Mouse (Mus musculus) limb, embryonic 14.5 days (tissue): ENCODE measurements at regions not wholly inside any gene's neighbourhood (a gene's known extent, or its start where the extent isn't known, plus 50 kb on each side); places are given as distances from the start of the nearest gene placed in this dataset.

ENCODE experiments used
- ATAC-seq: fragments of 200-750 bp; cut with Nextera tagmentation; 2 replicates; pipeline ENCODE4 v1.8.0; 2017; ENCODE audit warnings: low read depth, moderate number of reproducible peaks, moderate TSS enrichment; ENCODE audit not compliant: low FRiP score
- DNase-seq: peaks from one replicate; pipeline ENCODE4 v3.0.0-alpha.2; 2015; ENCODE audit warnings: low spot score
- H3K27ac ChIP-seq: fragments of 300-500 bp; sonication (generic); replicated peaks from 2 replicates; pipeline ENCODE4 v1.5.1; 2014; ENCODE audit warnings: low read depth, mild to moderate bottlenecking, low read length, moderate library complexity, mixed read lengths
- H3K27me3 ChIP-seq: fragments of 300-500 bp; sonication (generic); 2 replicates; pipeline ENCODE4 v1.6.1; 2014; ENCODE audit warnings: low read length, mixed read lengths; ENCODE audit not compliant: control insufficient read depth, insufficient read depth
- H3K36me3 ChIP-seq: fragments of 300-500 bp; sonication (generic); 2 replicates; pipeline ENCODE4 v1.6.1; 2014; ENCODE audit warnings: mild to moderate bottlenecking, low read length, moderate library complexity, mixed read lengths; ENCODE audit not compliant: control insufficient read depth, insufficient read depth
- H3K4me1 ChIP-seq: fragments of 300-500 bp; sonication (generic); 2 replicates; pipeline ENCODE4 v1.6.1; 2014; ENCODE audit warnings: antibody characterized with exemption, low read length, mixed read lengths; ENCODE audit not compliant: control insufficient read depth, insufficient read depth
- H3K4me2 ChIP-seq: fragments of 300-500 bp; sonication (generic); replicated peaks from 2 replicates; pipeline ENCODE4 v1.6.1; 2014; ENCODE audit warnings: low read depth, mild to moderate bottlenecking, low read length, moderate library complexity; ENCODE audit not compliant: severe bottlenecking
- H3K4me3 ChIP-seq: fragments of 300-500 bp; sonication (generic); replicated peaks from 2 replicates; pipeline ENCODE4 v1.5.1; 2014; ENCODE audit warnings: low read length
- H3K9ac ChIP-seq: fragments of 300-500 bp; sonication (generic); 2 replicates; pipeline ENCODE4 v1.6.1; 2014; ENCODE audit warnings: mild to moderate bottlenecking, low read depth, low read length, moderate library complexity; ENCODE audit not compliant: severe bottlenecking
- H3K9me3 ChIP-seq: fragments of 300-500 bp; sonication (generic); 2 replicates; pipeline ENCODE4 v1.6.1; 2016; ENCODE audit warnings: low read length; ENCODE audit not compliant: control insufficient read depth
- POLR2A ChIP-seq: fragments of 200-500 bp; IDR thresholded peaks from 2 replicates; pipeline ENCODE4 v1.8.0; 2012; ENCODE audit warnings: inconsistent platforms, mild to moderate bottlenecking, moderate library complexity, borderline replicate concordance; ENCODE audit not compliant: insufficient read depth, insufficient read length; ENCODE audit errors: extremely low read depth
- WGBS: fragments of 180-500 bp; shearing (Covaris S2); extraction: QIAGEN DNeasy Blood & Tissue Kit; methylation state at CpG from one replicate; pipeline ENCODE4 v1.1.7; 2014; 5-methylcytosine and 5-hydroxymethylcytosine counted together

- Histone ChIP-seq H3K27ac (no peak overlapping the region), H3K9ac (no peak overlapping the region), H3K4me1 (no peaks in the 10 kb centered on the region), H3K27me3 (no peaks in the 10 kb centered on the region), H3K4me2 (no peak overlapping the region), H3K9me3 (no peaks in the 10 kb centered on the region), H3K4me3 (no peak overlapping the region), H3K36me3 (no peaks in the 10 kb centered on the region)
- no peak for ATAC-seq
- DNase-seq = no peak
- WGBS = 86% methylated on average over 3 of the region's 3 CpGs
- TF ChIP-seq POLR2A = no peak
These were observed 108.1 kb upstream of the Pum3 start for GRCm38 (mm10) chr19:27537746-27538145.

DNA sequence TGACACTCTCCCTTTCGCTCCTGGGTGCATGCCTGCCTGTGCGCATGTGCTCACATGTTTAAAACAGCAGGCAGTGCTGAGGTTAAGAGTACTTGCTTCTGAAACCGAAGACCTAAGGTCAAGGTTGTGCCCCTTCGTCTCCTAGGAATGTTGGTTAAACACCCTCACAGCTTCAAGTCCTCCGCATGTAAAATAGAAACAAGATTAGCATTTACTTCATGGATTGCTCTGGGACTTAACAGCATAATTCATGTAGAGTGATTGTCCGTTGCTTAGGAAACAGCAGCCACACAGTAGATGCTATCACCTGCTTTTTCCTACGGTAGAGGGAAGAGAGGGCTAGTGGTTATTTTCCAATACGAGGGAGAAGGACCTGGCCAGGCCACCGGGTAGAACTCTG lies 107.4 kb upstream of the Pum3 start:
- TF ChIP-seq POLR2A = no peak
- Histone ChIP-seq H3K27ac (no peak overlapping the region), H3K4me1 (no peaks in the 10 kb centered on the region), H3K36me3 (no peaks in the 10 kb centered on the region), H3K9ac (no peak overlapping the region), H3K4me2 (no peak overlapping the region), H3K27me3 (no peaks in the 10 kb centered on the region), H3K4me3 (no peak overlapping the region), H3K9me3 (no peaks in the 10 kb centered on the region)
- DNase-seq (no peak), ATAC-seq (no peak)
- 71% methylated on average over 9 of the region's 9 CpGs for WGBS

GRCm38 (mm10) chr19:27527940-27528558 lies 98.4 kb upstream of the Pum3 start:
- H3K4me1 ChIP-seq = no peaks in the 10 kb centered on the region
- H3K27ac ChIP-seq = no peak overlapping the region
- no peak for TF ChIP-seq POLR2A
- no peaks in the 10 kb centered on the region for H3K27me3 ChIP-seq
- no peak for DNase-seq
- H3K9me3 ChIP-seq = no peaks in the 10 kb centered on the region
- ATAC-seq = no peak
- H3K4me3 ChIP-seq = no peak overlapping the region
- no peak overlapping the region for H3K9ac ChIP-seq
- H3K36me3 ChIP-seq = no peaks in the 10 kb centered on the region
- WGBS = 86% methylated on average over 6 of the region's 6 CpGs
- no peak overlapping the region for H3K4me2 ChIP-seq

GRCm38 (mm10) chr19:27519326-27520061 lies 89.9 kb upstream of the Pum3 start:
- WGBS = 82% methylated on average over 5 of the region's 5 CpGs
- Histone ChIP-seq H3K9ac (no peak overlapping the region), H3K4me2 (no peak overlapping the region), H3K4me1 (no peaks in the 10 kb centered on the region), H3K36me3 (no peaks in the 10 kb centered on the region), H3K4me3 (no peak overlapping the region), H3K27ac (no peak overlapping the region), H3K9me3 (no peaks in the 10 kb centered on the region), H3K27me3 (no peaks in the 10 kb centered on the region)
- no peak for ATAC-seq
- TF ChIP-seq POLR2A = no peak
- DNase-seq = no peak

DNA sequence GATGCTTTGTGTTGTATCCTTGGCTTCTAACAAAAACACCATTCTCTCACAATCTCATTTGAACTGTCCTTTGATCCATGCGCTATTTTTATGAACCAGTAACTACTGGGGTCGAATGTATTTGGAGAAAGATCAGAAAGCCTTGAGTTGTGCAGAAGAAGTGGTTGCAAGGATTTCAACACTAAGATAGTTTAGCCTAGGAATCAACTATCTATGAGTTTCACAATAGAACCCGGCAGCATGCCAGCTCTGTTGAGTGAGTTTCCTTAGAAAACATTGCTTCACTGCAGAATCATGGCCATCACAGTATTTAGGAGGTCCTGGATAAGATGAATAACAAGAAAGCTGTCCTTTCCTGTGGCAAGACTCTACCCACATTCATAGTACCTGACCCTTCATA lies 84.6 kb upstream of the Pum3 start:
- no peak overlapping the region for H3K4me3 ChIP-seq
- DNase-seq = no peak
- no peaks in the 10 kb centered on the region for H3K36me3 ChIP-seq
- no peak for TF ChIP-seq POLR2A
- no peak overlapping the region for H3K27ac ChIP-seq
- H3K4me1 ChIP-seq = no peaks in the 10 kb centered on the region
- H3K4me2 ChIP-seq = no peak overlapping the region
- ATAC-seq = no peak
- H3K27me3 ChIP-seq = no peaks in the 10 kb centered on the region
- H3K9me3 ChIP-seq = no peaks in the 10 kb centered on the region
- WGBS = 89% methylated on average over 3 of the region's 3 CpGs
- no peak overlapping the region for H3K9ac ChIP-seq

DNA sequence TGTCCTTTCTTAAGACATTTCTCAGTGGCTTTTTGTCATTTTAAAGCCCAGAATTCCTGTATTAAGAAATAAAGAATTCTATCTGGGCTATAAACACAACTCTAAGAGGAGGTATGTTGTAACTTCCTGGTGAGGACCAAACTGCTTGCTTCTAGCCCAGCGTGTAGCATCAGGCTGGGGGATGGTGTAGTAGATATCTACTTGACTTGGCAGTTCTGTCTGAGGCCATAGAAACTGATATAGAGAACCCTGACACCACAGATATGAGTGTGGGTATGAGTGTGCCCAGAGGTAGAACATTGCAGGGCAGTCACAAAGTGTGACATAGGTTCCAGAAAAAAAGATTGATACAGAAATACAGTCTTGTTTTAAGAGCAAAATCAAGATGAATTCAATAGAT lies 83.9 kb upstream of the Pum3 start:
- no peaks in the 10 kb centered on the region for H3K36me3 ChIP-seq
- H3K4me3 ChIP-seq = no peak overlapping the region
- WGBS = 82% methylated on average over 1 of the region's 1 CpGs
- H3K9ac ChIP-seq = no peak overlapping the region
- DNase-seq (no peak), ATAC-seq (no peak)
- no peak overlapping the region for H3K4me2 ChIP-seq
- H3K4me1 ChIP-seq = no peaks in the 10 kb centered on the region
- H3K27me3 ChIP-seq = no peaks in the 10 kb centered on the region
- no peaks in the 10 kb centered on the region for H3K9me3 ChIP-seq
- no peak for TF ChIP-seq POLR2A
- no peak overlapping the region for H3K27ac ChIP-seq
